Mouse (Mus musculus): ENCODE measurements at regions not wholly inside any gene's neighbourhood (a gene's known extent, or its start where the extent isn't known, plus 50 kb on each side); places are given as distances from the start of the nearest gene placed in this dataset.

GRCm38 (mm10) chr3:129474451-129474850, 57.7 kb upstream of the Elovl6 start:
- TF ChIP-seq CTCF (IDR thresholded peaks at IDR 0.05; ENCODE audit: extremely low read depth, insufficient read depth, low read length), result no peak
- no peak for TF ChIP-seq POLR2A (IDR thresholded peaks at IDR 0.05; ENCODE audit: extremely low read depth, insufficient read depth, low read length)

All from cortical plate, adult 2 months (tissue).